Mouse (Mus musculus): ENCODE measurements at regions not wholly inside any gene's neighbourhood (a gene's known extent, or its start where the extent isn't known, plus 50 kb on each side); places are given as distances from the start of the nearest gene placed in this dataset.

DNA sequence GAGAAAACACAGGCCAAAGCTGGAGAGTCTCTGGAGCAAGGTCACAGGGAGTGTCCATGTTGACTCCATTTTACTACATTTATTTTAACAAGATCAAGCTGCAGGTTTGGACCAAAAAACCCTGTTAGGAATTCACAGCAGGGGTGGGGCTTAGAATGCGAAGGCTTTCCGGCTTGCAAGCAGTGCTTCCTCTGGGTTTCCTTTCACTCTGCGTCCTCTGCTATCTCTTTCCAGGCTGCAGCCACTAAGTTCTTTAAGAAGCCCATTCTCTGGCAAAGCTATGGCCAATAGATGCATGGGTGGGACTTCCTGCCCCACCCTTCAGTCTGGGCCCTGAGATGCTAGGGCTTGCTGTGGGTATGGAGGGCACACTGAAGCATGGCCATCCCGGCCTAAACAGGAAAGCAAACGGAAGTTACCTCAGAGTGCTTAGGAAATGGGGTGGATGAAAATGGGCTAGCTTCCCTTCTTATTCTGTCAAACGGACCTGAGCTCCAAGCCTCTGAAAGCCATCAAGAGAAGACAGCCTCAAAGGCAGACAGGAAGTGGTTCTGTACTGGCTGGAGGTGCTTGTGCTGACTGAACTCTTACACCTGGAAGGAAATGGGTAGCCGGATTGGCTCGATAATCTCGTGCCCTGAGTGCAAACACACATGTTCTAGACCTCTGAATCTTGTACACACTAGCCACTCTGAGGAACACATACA is 90.6 kb upstream of the C1qtnf7 start:
- no peak for DNase-seq

- no peak for DNase-seq
These were observed 82.0 kb upstream of the C1qtnf7 start for GRCm38 (mm10) chr5:43433337-43433736.

DNA sequence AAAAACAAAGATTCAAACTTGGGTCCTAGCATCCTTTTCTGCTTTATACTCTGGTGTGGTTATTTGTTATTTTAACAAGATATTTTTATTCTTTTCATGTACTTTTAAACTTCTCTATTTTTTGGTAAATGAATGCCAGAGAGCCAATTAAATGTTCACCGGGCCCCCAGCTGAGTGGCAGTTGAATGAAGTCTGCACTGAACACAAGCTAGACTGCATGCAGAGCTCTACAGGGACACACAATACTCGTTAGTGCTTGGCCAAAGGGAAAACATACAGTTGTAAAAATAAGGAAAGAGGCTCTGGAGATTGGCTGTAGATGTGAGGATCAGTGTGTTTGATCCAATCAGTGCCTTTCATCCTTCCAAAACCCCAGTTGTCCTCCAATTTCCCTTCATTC is 76.1 kb upstream of the C1qtnf7 start:
- DNase-seq: no peak

GRCm38 (mm10) chr5:43441306-43441705 is 74.0 kb upstream of the C1qtnf7 start:
- DNase-seq: no peak

DNA sequence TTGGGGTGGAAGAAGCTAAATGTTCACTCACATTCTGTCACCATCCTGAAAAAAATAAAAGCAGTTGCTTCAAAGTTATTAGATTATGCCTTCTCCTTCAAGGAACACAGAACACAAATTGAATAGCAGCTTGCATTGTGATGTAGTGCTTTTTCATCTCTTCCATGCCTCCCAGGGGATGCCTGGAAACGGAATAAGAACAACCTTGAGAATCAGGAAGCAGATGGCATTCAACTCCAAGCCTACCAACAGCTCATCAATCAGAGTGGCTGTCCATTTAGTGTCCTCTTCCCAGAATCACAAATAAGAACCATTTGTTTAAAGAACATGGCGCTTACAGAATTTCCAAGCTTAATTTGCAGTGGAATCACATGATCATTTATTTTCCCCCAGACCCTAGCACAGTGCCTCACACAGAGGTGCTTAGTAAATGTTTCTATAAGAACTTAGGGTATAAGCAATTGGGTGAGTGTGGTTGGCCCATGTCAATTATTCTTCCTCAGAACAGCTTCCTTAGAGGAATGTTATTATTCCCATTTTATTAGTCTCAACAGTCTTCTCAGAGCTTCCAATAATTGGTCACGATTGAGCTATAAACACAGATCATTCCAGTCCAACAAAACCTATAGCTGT is 70.6 kb upstream of the C1qtnf7 start:
- DNase-seq: no peak

- no peak for DNase-seq
These were observed 69.7 kb upstream of the C1qtnf7 start for GRCm38 (mm10) chr5:43445620-43446019.

DNA sequence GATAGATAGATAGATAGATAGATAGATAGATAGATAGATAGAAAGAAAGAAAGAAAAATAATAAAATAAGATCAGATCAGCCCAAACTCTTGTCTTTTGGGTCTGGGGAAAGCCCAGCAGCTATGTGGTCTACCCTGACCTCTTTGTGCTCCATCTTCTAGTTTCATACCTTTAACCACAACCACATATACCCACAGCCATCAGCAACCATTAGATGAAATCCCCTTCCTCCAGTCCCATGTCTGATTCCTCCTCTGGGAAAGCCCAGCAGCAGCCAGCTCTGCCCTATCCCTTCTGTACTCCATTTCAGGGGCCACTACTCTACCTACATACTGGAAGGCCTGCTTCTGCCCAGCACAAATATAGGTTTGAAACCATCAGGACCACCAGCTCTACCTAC is 69.0 kb upstream of the C1qtnf7 start:
- DNase-seq: no peak

DNA sequence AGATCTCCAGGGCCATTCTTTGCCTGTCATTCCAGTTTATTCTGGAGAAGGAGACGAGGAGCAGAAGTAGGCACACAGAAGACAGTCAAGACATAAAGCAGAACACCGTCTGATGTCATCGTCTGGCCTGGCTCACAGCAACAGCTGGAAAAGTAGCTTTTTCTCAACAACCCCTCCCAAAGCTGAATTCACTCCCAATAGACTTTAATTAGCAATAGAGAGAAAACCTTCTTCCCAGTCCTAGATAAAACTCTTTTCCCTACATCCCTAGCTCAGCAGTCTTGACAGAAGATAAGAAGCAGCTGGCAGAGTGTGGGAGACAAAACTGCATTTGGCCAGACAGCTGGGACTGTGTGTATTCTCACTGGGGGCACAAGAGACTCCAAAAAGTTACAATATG is 59.3 kb upstream of the C1qtnf7 start:
- DNase-seq: no peak

- no peak for DNase-seq
These were observed 57.6 kb upstream of the C1qtnf7 start for GRCm38 (mm10) chr5:43457725-43458124.

- no peak for DNase-seq
These were observed 53.2 kb upstream of the C1qtnf7 start for GRCm38 (mm10) chr5:43461987-43462715.

Data from right cerebral cortex, postnatal 14 days (tissue).